Mouse (Mus musculus): ENCODE measurements around the gene Decr2. TPM values are rescaled to one million over a fixed set of nuclear protein-coding genes. Genes with fewer than 3 reads are reported as not detected.

Decr2 gene
- total and polyA plus RNA-seq, 3 experiments = 12.6 to 21.0 (median 16.8) TPM

- H3K79me2 ChIP-seq (replicated peaks; ENCODE audit: control insufficient read depth, extremely low read depth, insufficient read depth, poor library complexity, severe bottlenecking) = no peaks in the 10 kb centered on the region; the same call in 1 of the 2 replicates
- DNase-seq (ENCODE audit: extremely low read depth) = no peak
- in situ Hi-C loops (cut with MboI; ENCODE audit: low pct_ligation_motif_present, low pct_unique_long_range_greater_than_20kb, low sequenced_read_pairs) (no loop called here), dilution Hi-C loops (cut with MboI; ENCODE audit: extremely low pct_ligation_motif_present, extremely low pct_unique_long_range_greater_than_20kb, low sequenced_read_pairs) (no loop called here)
- H3K4me3 ChIP-seq (replicated peaks in 1 of 3; ENCODE audit: low read depth in 2 of 3, low read length in 2 of 3, poor library complexity in 1 of 3) = no peak overlapping the region
- H3K27me3 ChIP-seq (replicated peaks) = no peaks in the 10 kb centered on the region
- TF ChIP-seq KAT2A (IDR thresholded peaks at IDR 0.05; ENCODE audit: insufficient replicate concordance, low read length) (no peak), EP300 (IDR thresholded peaks at IDR 0.05; ENCODE audit: low read length) (no peak), TCF12 (IDR thresholded peaks at IDR 0.05; ENCODE audit: low read depth, low read length) (no peak), CTCF (conservative IDR thresholded peaks at IDR 0.05 in 1 of 2, IDR thresholded peaks at IDR 0.05 in 1 of 2; ENCODE audit: low read depth in 2 of 2, low read length in 2 of 2) (no peak), RAD21 (IDR thresholded peaks at IDR 0.05; ENCODE audit: low read depth, low read length) (no peak), BHLHE40 (IDR thresholded peaks at IDR 0.05; ENCODE audit: low read depth, low read length) (no peak), CHD1 (IDR thresholded peaks at IDR 0.05; ENCODE audit: low read depth, low read length) (no peak), ZMIZ1 (IDR thresholded peaks at IDR 0.05; ENCODE audit: low read depth, low read length) (no peak), RCOR1 (conservative IDR thresholded peaks at IDR 0.05; ENCODE audit: low read depth, low read length) (no peak), ETS1 (conservative IDR thresholded peaks at IDR 0.05; ENCODE audit: low read depth, low read length) (no peak), MYC (IDR thresholded peaks at IDR 0.05; ENCODE audit: low read depth, low read length) (no peak), PAX5 (IDR thresholded peaks at IDR 0.05; ENCODE audit: low read length) (no peak), MAX (IDR thresholded peaks at IDR 0.05; ENCODE audit: low read length) (no peak), CHD2 (IDR thresholded peaks at IDR 0.05; ENCODE audit: low read length) (no peak), MXI1 (IDR thresholded peaks at IDR 0.05; ENCODE audit: low read depth, low read length) (no peak)
- H3K36me3 ChIP-seq (replicated peaks in 1 of 2; ENCODE audit: control insufficient read depth in 1 of 2, insufficient read depth in 1 of 2, low read length in 1 of 2) = peaks cover 3 to 61% of the 10 kb centered on the region in 2 experiments
- H3K9ac ChIP-seq (ENCODE audit: insufficient read depth, low read depth) = no peak overlapping the region
- H3K27ac ChIP-seq (ENCODE audit: insufficient read depth, low read depth) = no peak overlapping the region
- peaks cover 0 to 8% of the 10 kb centered on the region in 2 experiments; a peak in 1 of 4 replicates for H3K4me1 ChIP-seq (ENCODE audit: control insufficient read depth in 1 of 2, insufficient read depth in 2 of 2)
- H3K4me2 ChIP-seq (ENCODE audit: insufficient read depth, low read depth, poor library complexity, severe bottlenecking) = no peak overlapping the region
- no peaks in the 10 kb centered on the region for H3K9me3 ChIP-seq (replicated peaks; ENCODE audit: low read length)
Observed at GRCm38 (mm10) chr17:26057278-26057677, 32.9 kb downstream of the Decr2 start.

GRCm38 (mm10) chr17:26055164-26055563 is 35.0 kb downstream of the Decr2 start:
- Histone ChIP-seq H3K4me1 (ENCODE audit: control insufficient read depth in 1 of 2, insufficient read depth in 2 of 2) (peaks cover 0 to 4% of the 10 kb centered on the region in 2 experiments; a peak in 1 of 4 replicates), H3K36me3 (replicated peaks in 1 of 2; ENCODE audit: control insufficient read depth in 1 of 2, insufficient read depth in 1 of 2, low read length in 1 of 2) (peaks cover 3 to 62% of the 10 kb centered on the region in 2 experiments), H3K27ac (ENCODE audit: insufficient read depth, low read depth) (no peak overlapping the region), H3K9me3 (replicated peaks; ENCODE audit: low read length) (no peaks in the 10 kb centered on the region), H3K79me2 (replicated peaks; ENCODE audit: control insufficient read depth, extremely low read depth, insufficient read depth, poor library complexity, severe bottlenecking) (no peaks in the 10 kb centered on the region), H3K4me3 (replicated peaks in 1 of 3; ENCODE audit: low read depth in 2 of 3, low read length in 2 of 3, poor library complexity in 1 of 3) (no peak overlapping the region), H3K4me2 (ENCODE audit: insufficient read depth, low read depth, poor library complexity, severe bottlenecking) (no peak overlapping the region), H3K9ac (ENCODE audit: insufficient read depth, low read depth) (no peak overlapping the region), H3K27me3 (replicated peaks) (no peaks in the 10 kb centered on the region)
- dilution Hi-C loops (cut with MboI; ENCODE audit: extremely low pct_ligation_motif_present, extremely low pct_unique_long_range_greater_than_20kb, low sequenced_read_pairs) (no loop called here), in situ Hi-C loops (cut with MboI; ENCODE audit: low pct_ligation_motif_present, low pct_unique_long_range_greater_than_20kb, low sequenced_read_pairs) (no loop called here)
- no peak for DNase-seq (ENCODE audit: extremely low read depth)
- TF ChIP-seq MYC (IDR thresholded peaks at IDR 0.05; ENCODE audit: low read depth, low read length) (no peak), CTCF (conservative IDR thresholded peaks at IDR 0.05 in 1 of 2, IDR thresholded peaks at IDR 0.05 in 1 of 2; ENCODE audit: low read depth in 2 of 2, low read length in 2 of 2) (no peak), MAFK (IDR thresholded peaks at IDR 0.05; ENCODE audit: insufficient replicate concordance, low read length) (no peak), MEF2A (IDR thresholded peaks at IDR 0.05; ENCODE audit: borderline replicate concordance, low read depth, low read length) (no peak), PAX5 (IDR thresholded peaks at IDR 0.05; ENCODE audit: low read length) (no peak), POLR2AphosphoS2 (IDR thresholded peaks at IDR 0.05; ENCODE audit: low read depth, low read length) (no peak), HCFC1 (IDR thresholded peaks at IDR 0.05; ENCODE audit: low read depth, low read length) (no peak), USF2 (conservative IDR thresholded peaks at IDR 0.05; ENCODE audit: low read depth, low read length) (no peak), JUN (IDR thresholded peaks at IDR 0.05; ENCODE audit: insufficient read depth, low read depth, low read length) (no peak), BHLHE40 (IDR thresholded peaks at IDR 0.05; ENCODE audit: low read depth, low read length) (no peak), E2F4 (IDR thresholded peaks at IDR 0.05; ENCODE audit: insufficient replicate concordance, low read depth, low read length) (no peak), CHD1 (IDR thresholded peaks at IDR 0.05; ENCODE audit: low read depth, low read length) (no peak), SMC3 (IDR thresholded peaks at IDR 0.05; ENCODE audit: low read depth, low read length) (no peak), ZC3H11A (IDR thresholded peaks at IDR 0.05; ENCODE audit: low read depth, low read length) (no peak), ELF1 (IDR thresholded peaks at IDR 0.05; ENCODE audit: low read depth, low read length) (no peak), TBP (conservative IDR thresholded peaks at IDR 0.05; ENCODE audit: low read depth, low read length) (no peak), MXI1 (IDR thresholded peaks at IDR 0.05; ENCODE audit: low read depth, low read length) (no peak), ZMIZ1 (IDR thresholded peaks at IDR 0.05; ENCODE audit: low read depth, low read length) (no peak), MAX (IDR thresholded peaks at IDR 0.05; ENCODE audit: low read length) (no peak), KAT2A (IDR thresholded peaks at IDR 0.05; ENCODE audit: insufficient replicate concordance, low read length) (no peak)

Data from CH12.LX (cell line).